Mouse (Mus musculus): ENCODE measurements around the gene Scap. TPM values are rescaled to one million over a fixed set of nuclear protein-coding genes. Genes with fewer than 3 reads are reported as not detected.
A peak's percentile ranks its signal among the peaks of the same experiment; 100 is the strongest.

Gene Scap
- total RNA-seq, 2 experiments from 2014 or later: 92.2 to 114 TPM

DNA sequence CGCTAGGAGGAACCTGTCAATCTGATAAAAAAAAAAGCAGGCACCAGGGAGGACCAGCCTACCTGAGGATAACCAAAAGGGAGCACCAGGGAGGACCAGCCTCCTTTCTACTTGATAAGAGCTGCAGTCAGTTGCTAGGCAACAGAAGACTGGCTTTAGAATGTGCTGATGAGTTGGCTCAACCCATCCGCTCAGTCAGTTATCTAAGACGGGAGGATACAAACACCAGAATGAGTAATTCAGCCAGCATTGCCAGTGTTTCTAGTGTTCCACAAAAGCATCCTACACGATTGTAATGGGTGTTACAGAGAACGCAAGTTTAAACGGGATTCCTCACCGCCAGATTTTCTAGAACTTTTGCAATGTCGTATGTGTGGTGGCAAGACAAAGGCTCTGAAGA is 98.2 kb downstream of the Scap start:
- peak; percentile 45 to 81 for DNase-seq (ENCODE audit: low spot score in 2 of 2)
- intact Hi-C loops (cut with DNase I): no loop called here

DNA sequence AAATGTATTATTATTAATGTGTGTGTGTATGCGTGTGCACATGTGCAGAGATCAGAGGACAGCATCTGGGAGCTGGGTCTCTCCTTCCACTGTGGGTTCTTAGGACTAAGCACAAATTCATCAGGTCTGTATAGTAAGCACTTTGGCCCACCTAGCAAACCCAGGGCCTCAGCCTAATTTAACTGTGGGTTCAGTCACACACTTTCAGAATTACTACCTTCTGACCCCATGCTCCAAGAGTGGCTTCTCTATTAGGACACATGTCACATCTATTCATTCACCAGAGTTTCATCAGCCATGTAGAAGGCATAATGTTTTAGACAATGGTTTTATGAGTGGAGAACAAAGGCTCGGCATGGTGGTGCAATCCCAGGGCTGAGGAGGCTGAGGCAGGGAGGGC is 100.0 kb downstream of the Scap start:
- intact Hi-C loops (cut with DNase I): no loop called here
- no peak for DNase-seq (ENCODE audit: low spot score in 2 of 2)

Other genes with a start within 250 kb of the Scap start
- 10 to 100 TPM; 67.8 to 68.7 TPM for gene Smarcc1, start 215.6 kb upstream of the Scap start, total RNA-seq (2021)
- gene Dhx30, start 215.5 kb upstream of the Scap start, total RNA-seq (2021): 100 to 1,000 TPM; 153 to 158 TPM
- gene Cspg5, start 89.5 kb upstream of the Scap start, total RNA-seq (2021): 100 to 1,000 TPM; 423 to 475 TPM
- gene Elp6, start 28.1 kb upstream of the Scap start, total RNA-seq (2021): 10 to 100 TPM; 12.1 to 14.3 TPM
- gene Ptpn23, start 74.9 kb downstream of the Scap start, total RNA-seq (2021): 10 to 100 TPM; 54.2 to 59.7 TPM
- gene Ngp, start 86.5 kb downstream of the Scap start, total RNA-seq (2021): under 1 TPM in 1 of 2 experiments, not detected in 1; 0.63 TPM
- 10 to 100 TPM; 31.4 to 33.8 TPM for gene Klhl18, start 143.4 kb downstream of the Scap start, total RNA-seq (2021)
- gene Kif9, start 143.7 kb downstream of the Scap start, total RNA-seq (2021): 1 to 10 TPM; 4.6 to 6.4 TPM
- 10 to 100 TPM; 69.3 to 71.6 TPM for gene Setd2, start 199.3 kb downstream of the Scap start, total RNA-seq (2021)

Data from left cerebral cortex, postnatal 14 days (tissue).